Mouse (Mus musculus) erythroblast, embryonic 14.5 days (primary cell): ENCODE data around the gene Tdrd1. TPM values are rescaled to one million over a fixed set of nuclear protein-coding genes. Genes with fewer than 3 reads are reported as not detected.

Source experiments
- H3K27me3 ChIP-seq: 2 replicates; pipeline ENCODE4 v1.6.1; 2012; ENCODE audit warnings: inconsistent platforms; ENCODE audit not compliant: control insufficient read depth
- H3K36me3 ChIP-seq: 2 replicates; pipeline ENCODE4 v1.6.1; 2012; ENCODE audit warnings: mild to moderate bottlenecking, inconsistent platforms; ENCODE audit not compliant: control insufficient read depth
- H3K4me1 ChIP-seq: 2 replicates; pipeline ENCODE4 v1.6.1; 2012; ENCODE audit warnings: inconsistent platforms; ENCODE audit not compliant: control insufficient read depth
- H3K4me3 ChIP-seq: replicated peaks from 2 replicates; pipeline ENCODE3; 2012; ENCODE audit warnings: moderate library complexity, mild to moderate bottlenecking, inconsistent platforms
- H3K9me3 ChIP-seq: 2 replicates; pipeline ENCODE4 v1.6.1; 2012; ENCODE audit warnings: low read length, inconsistent platforms, mixed read lengths; ENCODE audit not compliant: control insufficient read depth
- GATA1 ChIP-seq: IDR thresholded peaks from 2 replicates; pipeline ENCODE4 v1.6.1; 2012; ENCODE audit warnings: low read length, inconsistent platforms, mixed read lengths
- TAL1 ChIP-seq: IDR thresholded peaks from 3 replicates; pipeline ENCODE4 v1.6.1; 2012; ENCODE audit warnings: low read length, inconsistent platforms, mixed read lengths
- polyA plus RNA-seq: library from polyadenylated mRNA; stranded (reverse); fragments of >175 nt; gene quantifications from 2 replicates; pipeline ENCODE4 v1.2.3, GENCODE M21; 2012

Gene Tdrd1
- polyA plus RNA-seq, 1 experiment, result not detected

DNA sequence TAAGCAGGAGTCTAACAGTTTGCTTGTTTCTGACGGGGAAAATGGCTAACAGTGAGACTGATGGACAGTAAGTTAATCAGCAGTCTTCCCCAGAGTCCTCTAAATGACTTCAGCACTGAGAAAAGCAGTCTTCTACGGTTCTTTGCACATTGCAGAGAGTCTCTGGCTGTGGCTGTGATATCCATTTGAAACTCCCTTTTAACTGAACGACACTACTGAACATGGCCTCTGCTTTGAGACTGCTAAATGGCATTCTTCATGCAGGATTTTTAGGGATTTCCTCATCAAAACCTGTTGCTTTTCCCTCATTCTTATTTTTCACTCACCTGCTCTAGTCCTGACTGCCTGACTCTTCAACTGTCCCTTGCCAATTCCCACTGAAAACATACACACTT lies 23.7 kb upstream of the Tdrd1 start:
- Histone ChIP-seq H3K4me3 (no peak overlapping the region), H3K4me1 (peaks cover 39% of the 10 kb centered on the region), H3K27me3 (no peaks in the 10 kb centered on the region), H3K36me3 (peaks cover 91% of the 10 kb centered on the region), H3K9me3 (no peaks in the 10 kb centered on the region)
- TF ChIP-seq TAL1 (no peak), GATA1 (no peak)

DNA sequence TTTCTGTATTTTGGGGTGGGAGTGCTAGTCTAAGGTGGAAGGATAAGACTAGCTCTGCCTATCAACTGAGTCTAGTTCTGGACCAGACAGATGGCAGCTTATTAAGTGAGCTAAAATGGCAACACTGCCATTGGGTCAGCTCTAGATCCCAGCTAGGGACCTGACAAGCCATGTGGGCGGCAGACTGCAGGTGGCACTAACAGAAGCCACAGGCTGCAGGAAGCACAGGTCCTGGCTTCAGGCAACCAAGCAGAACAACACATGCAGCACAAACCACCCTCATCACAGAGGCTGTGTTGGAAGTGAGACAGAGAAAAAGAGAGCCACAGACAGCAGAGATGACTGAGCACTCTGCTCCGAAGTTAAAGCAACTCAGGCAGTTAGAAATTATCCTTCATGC lies 20.6 kb upstream of the Tdrd1 start:
- TF ChIP-seq GATA1 (no peak), TAL1 (no peak)
- H3K27me3 ChIP-seq, result no peaks in the 10 kb centered on the region
- peaks cover 31% of the 10 kb centered on the region for H3K4me1 ChIP-seq
- peaks cover 92% of the 10 kb centered on the region for H3K36me3 ChIP-seq
- H3K9me3 ChIP-seq, result no peaks in the 10 kb centered on the region
- H3K4me3 ChIP-seq, result no peak overlapping the region

- Histone ChIP-seq H3K36me3 (peaks cover 89% of the 10 kb centered on the region), H3K4me3 (no peak overlapping the region), H3K27me3 (no peaks in the 10 kb centered on the region), H3K4me1 (peaks cover 22% of the 10 kb centered on the region), H3K9me3 (no peaks in the 10 kb centered on the region)
- no peak for TF ChIP-seq TAL1
- TF ChIP-seq GATA1, result no peak
Observed at GRCm38 (mm10) chr19:56807122-56807521, 18.9 kb upstream of the Tdrd1 start.

GRCm38 (mm10) chr19:56808771-56809170 lies 17.2 kb upstream of the Tdrd1 start:
- H3K4me1 ChIP-seq, result peaks cover 8% of the 10 kb centered on the region
- H3K9me3 ChIP-seq, result no peaks in the 10 kb centered on the region
- H3K4me3 ChIP-seq, result no peak overlapping the region
- TF ChIP-seq TAL1 (no peak), GATA1 (no peak)
- no peaks in the 10 kb centered on the region for H3K27me3 ChIP-seq
- peaks cover 89% of the 10 kb centered on the region for H3K36me3 ChIP-seq

- H3K36me3 ChIP-seq, result peaks cover 81% of the 10 kb centered on the region
- H3K27me3 ChIP-seq, result no peaks in the 10 kb centered on the region
- H3K4me1 ChIP-seq, result peaks cover 8% of the 10 kb centered on the region
- no peak overlapping the region for H3K4me3 ChIP-seq
- TF ChIP-seq GATA1 (no peak), TAL1 (no peak)
- H3K9me3 ChIP-seq, result no peaks in the 10 kb centered on the region
Observed at GRCm38 (mm10) chr19:56810641-56811146, 15.3 kb upstream of the Tdrd1 start.

- H3K9me3 ChIP-seq, result no peaks in the 10 kb centered on the region
- no peaks in the 10 kb centered on the region for H3K27me3 ChIP-seq
- H3K4me1 ChIP-seq, result peaks cover 8% of the 10 kb centered on the region
- H3K36me3 ChIP-seq, result peaks cover 78% of the 10 kb centered on the region
- TF ChIP-seq TAL1, result no peak
- no peak for TF ChIP-seq GATA1
- no peak overlapping the region for H3K4me3 ChIP-seq
Observed at GRCm38 (mm10) chr19:56811590-56811989, 14.4 kb upstream of the Tdrd1 start.

- H3K9me3 ChIP-seq, result no peaks in the 10 kb centered on the region
- H3K4me3 ChIP-seq, result no peak overlapping the region
- peaks cover 64% of the 10 kb centered on the region for H3K36me3 ChIP-seq
- H3K27me3 ChIP-seq, result no peaks in the 10 kb centered on the region
- TF ChIP-seq TAL1, result no peak
- TF ChIP-seq GATA1, result no peak
- H3K4me1 ChIP-seq, result peaks cover 14% of the 10 kb centered on the region
Observed at GRCm38 (mm10) chr19:56813360-56813759, 12.6 kb upstream of the Tdrd1 start.

- Histone ChIP-seq H3K4me3 (no peak overlapping the region), H3K9me3 (no peaks in the 10 kb centered on the region), H3K36me3 (peaks cover 25% of the 10 kb centered on the region), H3K27me3 (peaks cover 1% of the 10 kb centered on the region), H3K4me1 (peaks cover 26% of the 10 kb centered on the region)
- TF ChIP-seq TAL1 (no peak), GATA1 (no peak)
Observed at GRCm38 (mm10) chr19:56817851-56818526, 8.0 kb upstream of the Tdrd1 start.

GRCm38 (mm10) chr19:56821040-56821797 lies 4.8 kb upstream of the Tdrd1 start:
- H3K4me3 ChIP-seq, result peak overlapping the region; percentile 79
- H3K27me3 ChIP-seq, result peaks cover 29% of the 10 kb centered on the region
- peaks cover 28% of the 10 kb centered on the region for H3K4me1 ChIP-seq
- 0 out of 2 replicates have a peak, but pooled peaks cover 2% of the 10 kb centered on the region for H3K9me3 ChIP-seq
- peaks cover 7% of the 10 kb centered on the region for H3K36me3 ChIP-seq
- no peak for TF ChIP-seq GATA1
- TF ChIP-seq TAL1, result no peak
